In genomic region chr11:67577994-67578393, GRCm38 (mm10) we compare ENCODE assay signal across 16 mouse cellular contexts.
DNase-seq lines count a peak whose midpoint lies in the region; ATAC-seq and TF ChIP-seq lines count a peak whose summit lies in the region.
"Had no signal": no experiment of that assay in that cellular context is flagged by ENCODE, and none has a peak within 500 bp of the region (broad histone marks: within the 10 kb centered on the region; RNA-seq: fewer than 3 reads in every experiment).

No protein-coding gene starts in this region.

- H3K4me3 ChIP-seq in heart, adult 2 months: no peak overlapping the region
- no peak overlapping the region for H3K4me3 ChIP-seq in layer of hippocampus, adult 2 months
- no peak overlapping the region for H3K4me3 ChIP-seq in forebrain, embryonic 12.5 days (replicated peaks)
- H3K4me3 ChIP-seq: embryonic facial prominence, embryonic 12.5 days; forebrain, embryonic 13.5 days; megakaryocyte, embryonic 14.5 days; neural tube, embryonic 15.5 days had no signal

- 0 out of 2 replicates have a peak, but pooled peaks have one; percentile 15 for TF ChIP-seq POLR2A in heart, adult 2 months (IDR thresholded peaks at IDR 0.05; ENCODE audit: insufficient read depth, low read depth, low read length)

- intact Hi-C loops in heart, adult 2 months (cut with DNase I): no loop called here
- intact Hi-C loops in heart, postnatal 14 days (cut with DNase I): no loop called here

- no peaks in the 10 kb centered on the region for H3K79me2 ChIP-seq in heart, adult 2 months (replicated peaks; ENCODE audit: control insufficient read depth, insufficient read depth, low read length)

- WGBS in heart, adult 2 months: 35% methylated on average over 4 of the region's 4 CpGs
- WGBS in forebrain, embryonic 12.5 days: 84% methylated on average over 4 of the region's 4 CpGs

- ATAC-seq in common myeloid progenitor, adult 5-6 weeks (replicated peaks; ENCODE audit: low read depth, poor library complexity, severe bottlenecking): peak; percentile 64
- ATAC-seq in megakaryocyte, adult 5-6 weeks (ENCODE audit: poor library complexity, severe bottlenecking): peak; percentile 40
- no peak for ATAC-seq in forebrain, embryonic 12.5 days (ENCODE audit: low FRiP score)
- ATAC-seq: forebrain, embryonic 13.5 days; hindbrain, embryonic 16.5 days had no signal

- 0 out of 2 replicates have a peak, but pooled peaks have one; percentile 55 for TF ChIP-seq EP300 in heart, adult 2 months (IDR thresholded peaks at IDR 0.05; ENCODE audit: insufficient read depth, low read depth, low read length)

- H3K4me1 ChIP-seq in heart, adult 2 months (ENCODE audit: control insufficient read depth, insufficient read depth, low read length): peaks cover 14% of the 10 kb centered on the region
- 0 out of 2 replicates have a peak, but pooled peaks cover 2% of the 10 kb centered on the region for H3K4me1 ChIP-seq in forebrain, embryonic 12.5 days
- H3K4me1 ChIP-seq: forebrain, embryonic 13.5 days had no signal

- H3K9me3 ChIP-seq in forebrain, embryonic 12.5 days: no peaks in the 10 kb centered on the region
- H3K9me3 ChIP-seq: embryonic facial prominence, embryonic 12.5 days; forebrain, embryonic 13.5 days; megakaryocyte, embryonic 14.5 days; neural tube, embryonic 15.5 days had no signal

- no peaks in the 10 kb centered on the region for H3K36me3 ChIP-seq in heart, adult 2 months (ENCODE audit: control insufficient read depth, insufficient read depth, low read length)
- H3K36me3 ChIP-seq in forebrain, embryonic 12.5 days (replicated peaks): no peaks in the 10 kb centered on the region
- H3K36me3 ChIP-seq: embryonic facial prominence, embryonic 12.5 days; neural tube, embryonic 15.5 days had no signal

- H3K4me2 ChIP-seq in forebrain, embryonic 12.5 days: no peak overlapping the region
- H3K4me2 ChIP-seq: embryonic facial prominence, embryonic 12.5 days; forebrain, embryonic 13.5 days; neural tube, embryonic 15.5 days had no signal

- H3K27ac ChIP-seq in heart, adult 2 months: peak overlapping the region; percentile 33
- 0 out of 2 replicates have a peak overlapping the region, but pooled peaks have one; percentile 14 for H3K27ac ChIP-seq in layer of hippocampus, adult 2 months
- H3K27ac ChIP-seq in forebrain, embryonic 12.5 days: no peak overlapping the region
- H3K27ac ChIP-seq: embryonic facial prominence, embryonic 12.5 days; forebrain, embryonic 13.5 days; liver, embryonic 14.5 days; neural tube, embryonic 15.5 days had no signal

- DNase-seq in heart, adult 2 months: peak in 1 of 2 experiments; percentile 49
- no peak for DNase-seq in heart, postnatal 14 days
- DNase-seq in layer of hippocampus, adult 2 months (ENCODE audit: low spot score in 2 of 2): no peak
- DNase-seq in layer of hippocampus, adult 11-12 months (ENCODE audit: low spot score): no peak
- DNase-seq in frontal cortex, postnatal 36 days (ENCODE audit: low spot score in 2 of 2): no peak
- DNase-seq: cerebellum, adult 2 months; gastrocnemius, postnatal 14 days had no signal

- no peak for TF ChIP-seq CTCF in heart, adult 2 months (IDR thresholded peaks at IDR 0.05)
- TF ChIP-seq CTCF in layer of hippocampus, adult 2 months (conservative IDR thresholded peaks at IDR 0.05): no peak

- no peaks in the 10 kb centered on the region for H3K27me3 ChIP-seq in heart, adult 2 months (ENCODE audit: control insufficient read depth, insufficient read depth, low read length)
- H3K27me3 ChIP-seq in forebrain, embryonic 12.5 days: no peaks in the 10 kb centered on the region
- H3K27me3 ChIP-seq: embryonic facial prominence, embryonic 12.5 days; forebrain, embryonic 13.5 days; neural tube, embryonic 15.5 days had no signal

- H3K9ac ChIP-seq in heart, adult 2 months (ENCODE audit: low read depth, low read length): no peak overlapping the region
- H3K9ac ChIP-seq in forebrain, embryonic 12.5 days: no peak overlapping the region
- H3K9ac ChIP-seq: embryonic facial prominence, embryonic 12.5 days; forebrain, embryonic 13.5 days; liver, embryonic 14.5 days; neural tube, embryonic 15.5 days had no signal
